Mouse (Mus musculus): Measurements from ENCODE around the gene Gga2.

DNA sequence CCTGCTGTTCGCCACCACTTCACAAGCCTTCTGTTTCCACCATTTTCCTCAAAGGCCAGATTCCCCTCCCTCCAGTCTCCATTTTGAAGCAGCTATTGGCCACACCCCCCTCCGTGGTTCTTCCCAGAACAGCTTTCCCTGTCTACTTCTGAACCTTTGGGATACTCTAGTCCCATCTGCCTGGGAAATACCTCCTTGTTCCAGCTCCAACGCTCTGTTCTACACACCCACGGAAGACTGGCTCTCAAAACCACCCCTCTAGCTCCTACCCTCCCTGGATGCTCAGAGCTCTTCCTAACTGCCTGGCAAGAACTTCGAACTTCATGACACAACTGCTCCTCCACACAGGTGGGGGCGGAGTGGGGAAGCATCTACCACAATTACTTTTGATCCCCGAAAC, 2.0 kb downstream of the Gga2 start:
- TF ChIP-seq GATA1 (IDR thresholded peaks at IDR 0.05; ENCODE audit: low read length) (no peak), TAL1 (IDR thresholded peaks at IDR 0.05; ENCODE audit: low read length) (no peak)

Data from erythroblast, embryonic 14.5 days (primary cell).